Mouse (Mus musculus): Measurements from ENCODE around the gene Suclg2. TPM values are rescaled to one million over a fixed set of nuclear protein-coding genes. Genes with fewer than 3 reads are reported as not detected.
A peak's percentile ranks its signal among the peaks of the same experiment; 100 is the strongest.
"Not testable (repeated sequence)": the region's sequence is repeated elsewhere in the genome, so short reads cannot be mapped to it uniquely, and the experiment has no call there.

The Suclg2 gene
- total RNA-seq, 1 experiment from 2014 or later: 124 TPM

DNA sequence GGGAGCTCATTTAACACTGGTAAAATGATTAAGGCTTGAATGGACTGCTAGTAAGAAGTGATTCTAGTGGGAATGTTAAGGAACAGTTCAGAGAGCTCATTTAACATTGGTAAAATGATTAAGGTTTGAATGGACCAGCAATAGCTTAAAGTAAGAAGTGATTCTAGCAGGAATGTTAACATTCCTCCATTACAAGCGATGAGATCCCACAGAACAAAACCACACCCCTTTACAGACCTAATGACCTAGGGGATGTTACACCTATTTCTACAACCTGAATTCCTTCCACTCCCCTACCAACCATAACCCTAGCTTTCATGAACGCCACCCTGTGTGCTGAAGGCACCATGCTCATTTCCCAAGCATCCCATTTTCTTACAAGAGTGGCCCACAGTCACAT lies 81.2 kb downstream of the Suclg2 start:
- no peak for ATAC-seq (replicated peaks; ENCODE audit: low read depth, poor library complexity, severe bottlenecking)

- no peak for ATAC-seq (replicated peaks; ENCODE audit: low read depth, poor library complexity, severe bottlenecking)
Measured at GRCm38 (mm10) chr6:95635411-95635810, 83.2 kb downstream of the Suclg2 start.

DNA sequence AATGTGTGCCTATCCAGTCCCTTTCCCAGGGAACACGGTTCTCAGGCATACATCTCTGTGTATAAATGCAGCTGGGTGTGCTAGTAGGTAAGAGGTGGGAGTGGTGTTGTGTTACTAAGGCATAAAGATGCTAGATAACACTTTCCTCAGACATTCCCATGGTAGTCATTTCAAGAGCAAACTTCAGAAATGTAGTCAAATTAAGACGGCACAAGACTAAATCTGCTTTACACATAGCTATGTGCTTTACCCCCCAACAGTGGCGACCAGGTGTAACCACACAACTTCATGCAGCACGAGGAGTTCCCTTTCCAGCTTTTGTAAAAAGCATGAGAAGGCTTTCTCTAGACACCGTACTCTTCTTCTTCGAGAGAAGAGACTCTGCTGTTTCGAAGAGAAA lies 89.5 kb downstream of the Suclg2 start:
- ATAC-seq (replicated peaks; ENCODE audit: low read depth, poor library complexity, severe bottlenecking): no peak

DNA sequence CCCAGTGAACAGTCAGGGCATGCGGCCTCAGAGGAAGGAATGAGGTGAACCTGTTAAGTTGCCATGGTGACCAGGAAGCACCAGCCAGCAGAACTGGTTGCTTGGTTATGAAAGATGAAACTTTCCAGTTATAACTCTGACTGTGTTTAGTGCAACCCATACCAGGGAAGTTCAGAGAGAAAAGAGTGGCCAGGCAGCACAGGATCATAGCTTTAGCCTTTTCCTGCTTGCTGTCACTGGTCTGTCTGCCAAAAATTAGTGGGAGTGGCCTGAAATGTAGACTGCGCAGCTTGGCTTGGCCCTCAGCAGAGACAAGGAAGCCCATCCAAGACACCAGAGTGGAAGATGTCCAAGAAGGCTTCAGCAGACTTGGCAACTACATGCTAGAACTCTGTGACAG lies 96.8 kb downstream of the Suclg2 start:
- peak; percentile 59 for ATAC-seq (replicated peaks; ENCODE audit: low read depth, poor library complexity, severe bottlenecking)

GRCm38 (mm10) chr6:95620804-95621203 lies 97.8 kb downstream of the Suclg2 start:
- ATAC-seq (replicated peaks; ENCODE audit: low read depth, poor library complexity, severe bottlenecking): peak; percentile 55; the same call in 1 of the 2 replicates

GRCm38 (mm10) chr6:95619817-95620216 lies 98.8 kb downstream of the Suclg2 start:
- no peak for ATAC-seq (replicated peaks; ENCODE audit: low read depth, poor library complexity, severe bottlenecking)

- ATAC-seq (replicated peaks; ENCODE audit: low read depth, poor library complexity, severe bottlenecking): 0 out of 2 replicates have a peak, but pooled peaks have one; percentile 50
Measured at GRCm38 (mm10) chr6:95618434-95618833, 100.2 kb downstream of the Suclg2 start.

DNA sequence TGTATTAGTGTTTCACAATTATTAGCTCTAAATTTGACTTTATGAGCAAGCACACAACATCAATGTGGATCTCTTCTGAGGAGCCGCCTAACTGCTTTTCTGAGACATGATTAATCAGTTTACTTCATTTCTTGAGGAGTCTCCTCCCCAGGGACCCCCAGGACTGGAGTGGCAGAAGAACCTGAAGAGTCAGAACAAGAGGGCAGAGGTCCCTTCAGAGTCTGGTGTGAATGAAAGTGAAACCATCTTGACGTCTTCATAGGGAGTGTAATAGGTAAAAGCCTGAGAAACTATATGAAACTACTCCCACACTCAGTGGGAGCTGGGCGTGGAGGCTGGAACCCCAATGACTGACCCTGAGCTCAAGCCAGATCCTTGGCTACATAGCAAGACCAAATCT lies 105.4 kb downstream of the Suclg2 start:
- no peak for ATAC-seq (replicated peaks; ENCODE audit: low read depth, poor library complexity, severe bottlenecking)

GRCm38 (mm10) chr6:95612412-95613022 lies 106.1 kb downstream of the Suclg2 start:
- ATAC-seq (replicated peaks; ENCODE audit: low read depth, poor library complexity, severe bottlenecking): no peak

DNA sequence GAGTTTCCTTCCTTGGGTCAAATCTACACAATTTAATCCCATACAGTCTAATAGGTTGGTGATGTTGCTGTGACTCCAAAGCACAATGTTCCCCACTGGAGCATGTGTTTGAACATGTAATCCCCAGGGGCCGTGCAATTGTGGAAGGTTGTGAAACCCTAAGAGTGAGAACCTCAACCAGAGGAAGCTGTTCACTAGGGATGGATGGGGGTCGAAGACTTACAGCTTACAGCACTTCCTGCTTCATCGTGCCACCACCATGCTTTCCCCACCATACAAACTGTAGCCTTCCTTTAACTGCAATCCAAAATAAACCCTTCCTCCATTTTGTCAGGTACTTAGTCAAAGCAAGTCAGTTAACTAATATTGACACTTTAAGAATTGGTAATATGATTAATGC lies 107.5 kb downstream of the Suclg2 start:
- ATAC-seq (replicated peaks; ENCODE audit: low read depth, poor library complexity, severe bottlenecking): no peak

- no peak for ATAC-seq (replicated peaks; ENCODE audit: low read depth, poor library complexity, severe bottlenecking)
Measured at GRCm38 (mm10) chr6:95608123-95608522, 110.5 kb downstream of the Suclg2 start.

DNA sequence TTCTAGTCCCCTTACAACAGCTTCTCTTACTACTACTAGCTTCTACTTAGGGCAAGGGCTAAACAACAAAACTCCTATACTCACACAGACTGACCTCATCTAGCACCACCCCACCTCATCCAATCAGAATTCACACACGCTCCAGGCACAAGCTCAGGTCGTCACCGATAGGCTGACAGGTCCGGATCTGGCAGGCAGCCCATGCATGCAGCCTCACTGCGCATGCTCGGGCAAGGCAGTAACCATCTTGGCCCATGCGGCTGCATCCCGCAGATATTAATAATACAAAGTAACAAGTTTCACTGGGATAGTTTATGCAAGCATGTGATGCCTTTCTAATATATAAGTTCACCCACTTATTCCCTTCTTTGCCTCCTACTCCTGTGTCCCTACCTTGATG lies 117.9 kb downstream of the Suclg2 start:
- ATAC-seq (replicated peaks; ENCODE audit: low read depth, poor library complexity, severe bottlenecking): not testable (repeated sequence)

DNA sequence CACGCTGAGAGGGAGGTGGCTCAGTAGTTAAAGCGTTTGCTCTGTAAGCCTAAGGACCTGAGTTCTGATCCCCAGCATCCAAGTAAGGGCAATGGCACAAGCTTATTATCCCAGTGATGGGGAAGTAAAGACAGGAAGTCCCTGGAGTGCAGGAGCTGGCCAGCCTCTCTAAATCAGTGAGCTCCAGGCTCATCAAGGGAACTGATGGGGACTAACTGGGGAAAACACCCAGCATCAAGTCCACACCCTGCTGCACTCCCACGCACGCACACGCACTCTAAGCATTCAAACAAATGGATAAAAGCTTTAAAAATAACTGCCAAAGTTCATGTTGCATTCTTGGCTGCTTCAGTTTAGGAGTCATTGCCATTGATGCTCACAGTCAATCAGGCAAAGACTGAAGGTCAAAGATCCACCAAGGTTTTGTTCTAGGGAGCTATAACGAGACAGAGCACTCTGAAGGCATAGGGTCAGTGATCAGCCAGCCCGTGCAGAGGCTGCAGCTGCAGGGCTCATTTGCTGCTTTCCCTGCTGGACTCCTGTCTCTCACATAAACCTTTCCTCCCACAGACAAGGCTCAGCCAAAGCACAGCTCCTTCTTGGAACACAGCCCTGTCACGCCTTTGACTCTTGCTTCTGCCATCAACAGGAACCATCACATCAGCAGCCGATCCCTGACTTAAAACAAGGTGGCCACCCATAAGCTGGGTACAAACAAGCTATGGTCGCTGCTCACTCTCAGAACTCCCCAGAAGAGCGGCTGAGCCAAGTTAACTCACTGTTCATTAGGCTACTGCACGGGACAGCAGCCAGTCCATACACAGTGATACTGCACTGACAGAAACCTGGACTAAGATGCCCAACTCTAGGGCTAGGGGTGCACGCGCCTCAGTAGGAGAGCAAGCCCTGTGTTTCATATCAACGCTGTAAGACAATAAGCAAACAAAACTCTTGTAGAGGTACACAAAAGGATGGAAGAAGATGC lies 121.5 kb downstream of the Suclg2 start:
- no peak for ATAC-seq (replicated peaks; ENCODE audit: low read depth, poor library complexity, severe bottlenecking)

DNA sequence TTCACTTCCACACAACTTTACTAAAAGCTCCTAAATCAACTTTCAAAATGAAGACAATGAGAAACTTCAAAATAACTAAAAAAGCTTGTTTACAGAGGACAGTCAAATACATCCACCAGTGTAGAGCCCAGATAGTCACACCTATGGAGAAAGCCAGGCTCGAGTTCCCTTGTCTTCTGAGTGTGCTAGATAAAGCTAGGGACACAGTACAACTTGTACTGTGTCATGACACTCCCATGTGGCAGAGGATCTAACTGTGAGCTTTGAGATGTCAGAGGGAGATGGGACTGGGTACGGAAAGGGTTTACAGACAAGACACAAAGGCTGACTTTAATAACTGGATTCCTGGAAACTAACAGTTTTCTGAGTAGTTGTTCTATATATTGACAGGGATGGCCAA lies 122.7 kb downstream of the Suclg2 start:
- ATAC-seq (replicated peaks; ENCODE audit: low read depth, poor library complexity, severe bottlenecking): no peak

DNA sequence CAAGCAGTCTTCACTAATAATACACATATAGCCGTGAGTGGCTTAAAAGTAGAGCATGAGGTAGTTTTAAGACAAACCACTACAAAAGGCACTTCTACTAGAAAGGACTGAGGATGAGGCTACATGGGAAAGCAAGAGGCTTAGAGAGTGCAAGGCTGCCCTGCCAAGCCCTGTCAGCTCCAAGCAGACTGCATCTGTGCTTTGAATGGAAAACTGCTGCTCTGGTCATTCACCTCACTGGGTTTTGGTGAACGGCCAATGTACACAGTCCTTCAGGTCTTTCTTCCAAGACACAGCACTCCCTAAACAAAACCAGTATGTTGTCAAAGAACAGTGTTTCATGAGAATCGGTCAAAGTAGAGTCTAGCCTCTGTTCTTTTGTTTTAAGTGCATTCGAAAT lies 124.4 kb downstream of the Suclg2 start:
- no peak for ATAC-seq (replicated peaks; ENCODE audit: low read depth, poor library complexity, severe bottlenecking)

DNA sequence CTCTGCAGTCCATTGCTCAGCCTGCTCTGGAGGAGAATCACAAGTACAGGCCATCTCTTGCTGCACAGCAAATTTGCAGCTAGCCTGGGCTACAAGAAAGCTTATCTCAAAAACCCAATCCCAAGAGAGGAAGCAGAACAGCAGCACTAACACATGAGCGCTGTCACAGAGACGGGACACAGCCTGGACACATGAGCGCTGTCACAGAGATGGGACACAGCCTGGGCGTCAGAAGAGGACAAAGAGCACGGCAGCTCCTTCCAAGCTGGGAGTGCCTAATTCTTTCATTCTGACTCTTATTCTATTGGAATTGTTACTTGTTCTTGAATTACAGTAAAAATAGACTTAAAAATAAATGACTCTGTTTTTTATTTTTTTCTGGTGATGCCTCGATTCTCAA lies 126.2 kb downstream of the Suclg2 start:
- no peak for ATAC-seq (replicated peaks; ENCODE audit: low read depth, poor library complexity, severe bottlenecking)

DNA sequence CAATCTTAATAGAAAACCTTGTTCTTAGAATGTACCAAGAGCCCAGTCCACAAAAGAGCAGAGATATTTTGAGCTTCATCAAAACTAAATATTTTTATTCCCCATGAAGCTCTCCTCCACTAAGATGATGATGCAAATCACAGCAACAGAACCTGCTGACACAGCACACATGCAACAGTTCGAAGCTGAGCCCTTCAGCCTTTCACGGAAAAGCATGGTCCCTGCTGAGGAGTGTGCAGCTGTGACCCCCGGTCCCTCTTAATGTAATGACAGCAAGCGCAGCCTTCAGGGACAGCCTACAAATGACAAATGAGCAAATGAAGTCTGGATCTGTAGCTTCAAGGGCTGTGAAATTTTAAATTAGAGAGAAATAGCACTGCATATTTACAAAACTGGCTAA lies 128.1 kb downstream of the Suclg2 start:
- ATAC-seq (replicated peaks; ENCODE audit: low read depth, poor library complexity, severe bottlenecking): no peak

DNA sequence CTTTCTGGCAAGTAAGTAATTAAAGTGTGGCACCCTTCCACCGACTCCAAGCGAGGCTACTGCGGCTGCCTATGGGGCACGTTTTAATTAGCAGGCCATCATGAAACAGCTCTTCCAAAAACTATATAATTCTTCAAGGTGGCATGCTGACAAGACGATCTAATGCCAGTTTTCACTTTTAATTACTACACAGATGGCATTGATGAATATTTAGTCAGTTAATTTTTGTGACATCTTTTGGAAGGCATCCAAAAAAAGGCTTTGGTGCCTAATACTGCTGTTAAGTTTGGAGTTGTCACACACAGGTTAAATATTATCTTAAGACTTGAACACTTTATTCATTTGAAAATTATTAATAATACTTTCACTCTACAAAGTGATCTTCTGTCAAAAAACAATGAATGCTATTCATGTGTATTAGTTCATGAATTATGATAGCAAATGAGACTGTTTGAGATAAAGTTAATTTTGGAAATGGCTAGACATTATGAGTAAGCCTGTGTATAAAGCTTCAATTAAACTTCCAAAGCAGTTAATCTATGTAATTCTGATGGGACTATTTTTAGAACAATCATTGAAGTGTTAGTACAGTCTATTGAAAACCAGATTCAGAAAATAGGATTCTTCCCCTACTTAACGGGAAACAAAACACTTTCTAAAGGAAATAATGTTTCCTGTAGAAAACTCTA lies 131.3 kb downstream of the Suclg2 start:
- ATAC-seq (replicated peaks; ENCODE audit: low read depth, poor library complexity, severe bottlenecking): no peak

DNA sequence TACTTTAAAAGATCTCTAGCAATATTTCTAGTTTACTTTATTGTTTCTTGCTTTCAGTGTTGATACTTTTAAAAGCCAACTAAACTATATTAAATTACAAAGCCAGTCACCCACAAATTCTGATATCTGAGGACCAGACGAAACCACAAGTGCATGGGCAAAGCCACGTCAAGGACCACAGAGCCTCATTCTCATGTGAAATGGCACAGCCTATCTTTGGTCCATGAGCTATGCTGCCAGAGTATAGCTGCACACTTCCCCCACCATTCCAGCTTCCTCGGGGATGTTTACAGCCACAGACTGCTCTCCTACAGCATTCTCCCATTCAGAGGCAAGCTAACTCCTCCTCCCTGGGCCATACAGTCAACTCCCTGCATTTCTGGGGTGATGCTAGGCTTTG lies 136.7 kb downstream of the Suclg2 start:
- peak; percentile 91 for ATAC-seq (replicated peaks; ENCODE audit: low read depth, poor library complexity, severe bottlenecking)

GRCm38 (mm10) chr6:95579792-95580191 lies 138.8 kb downstream of the Suclg2 start:
- ATAC-seq (replicated peaks; ENCODE audit: low read depth, poor library complexity, severe bottlenecking): no peak

GRCm38 (mm10) chr6:95575531-95575930 lies 143.1 kb downstream of the Suclg2 start:
- ATAC-seq (replicated peaks; ENCODE audit: low read depth, poor library complexity, severe bottlenecking): no peak

All from common myeloid progenitor, adult 5-6 weeks (primary cell).